Mouse (Mus musculus) liver, embryonic 14.5 days (tissue): ENCODE measurements around the gene Cd59a.
"Not testable (repeated sequence)": the region's sequence is repeated elsewhere in the genome, so short reads cannot be mapped to it uniquely, and the experiment has no call there.

Experiments used
- CTCF ChIP-seq: IDR thresholded peaks from 2 replicates; pipeline ENCODE4 v1.5.1; 2016; ENCODE audit warnings: antibody characterized with exemption, low read depth, control low read depth
- EP300 ChIP-seq: IDR thresholded peaks from 2 replicates; pipeline ENCODE4 v1.6.1; 2016; ENCODE audit warnings: antibody characterized with exemption, low read depth

GRCm38 (mm10) chr2:104109021-104109420, 13.4 kb downstream of the Cd59a start:
- TF ChIP-seq CTCF, EP300: not testable (repeated sequence)
